Mouse (Mus musculus) megakaryocyte, embryonic 14.5 days (primary cell): ENCODE measurements around the gene Pdss2.

Source experiments
- FLI1 ChIP-seq: IDR thresholded peaks from 2 replicates; pipeline ENCODE4 v1.6.1; 2012; ENCODE audit warnings: low read length, inconsistent platforms, mixed read lengths
- GATA1 ChIP-seq: IDR thresholded peaks from 3 replicates; pipeline ENCODE4 v1.6.1; 2012; ENCODE audit warnings: mixed read lengths, low read length, inconsistent platforms, borderline replicate concordance

DNA sequence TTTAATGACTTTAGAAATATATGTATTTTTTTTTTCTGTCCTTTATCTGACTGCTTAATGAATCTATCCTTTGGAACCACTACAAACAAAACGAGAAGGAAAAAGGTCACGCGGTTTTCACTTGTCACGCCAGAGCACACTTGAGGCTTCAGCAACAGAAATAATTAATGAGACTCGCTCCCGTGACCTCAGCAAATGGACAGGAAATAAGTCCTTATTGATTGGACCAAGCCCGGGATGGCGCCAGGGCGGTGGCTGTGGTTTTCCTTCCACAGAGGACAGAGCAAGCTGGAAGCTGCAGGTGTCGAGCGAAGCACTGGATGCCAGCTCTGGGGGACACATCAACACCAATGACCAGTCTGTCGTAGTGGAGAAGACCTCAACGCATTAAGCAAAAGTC is 218.8 kb downstream of the Pdss2 start:
- no peak for TF ChIP-seq GATA1
- no peak for TF ChIP-seq FLI1
